Mouse (Mus musculus): ENCODE measurements around the gene Olfr1086. TPM values are rescaled to one million over a fixed set of nuclear protein-coding genes. Genes with fewer than 3 reads are reported as not detected.

Olfr1086 gene
- polyA plus RNA-seq (2015; fragmentation: Nextera tagmentation; extraction: Ambion mirVana): not detected in 2 replicates

DNA sequence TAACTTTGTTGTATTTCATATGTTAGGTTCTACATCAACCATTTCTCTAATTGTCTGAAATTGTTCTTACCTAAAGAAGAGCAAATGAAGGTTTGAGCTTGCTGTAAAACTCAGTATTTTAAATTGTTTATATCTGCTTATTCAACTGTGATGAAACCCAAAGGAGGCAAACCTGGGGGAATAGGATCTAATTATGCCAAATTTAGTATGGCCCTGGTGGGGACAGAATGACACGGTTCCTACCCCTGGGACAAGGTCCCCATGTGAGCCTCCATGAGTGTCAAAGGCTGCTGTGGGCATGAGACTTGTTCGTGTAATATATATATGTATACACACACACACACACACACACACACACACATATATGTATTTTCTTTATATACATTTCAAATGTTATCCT, at the start of gene Olfr1086:
Olfr1086 (minus strand) TSS at position 101 of the 400 bp plus-strand sequence.

DNA sequence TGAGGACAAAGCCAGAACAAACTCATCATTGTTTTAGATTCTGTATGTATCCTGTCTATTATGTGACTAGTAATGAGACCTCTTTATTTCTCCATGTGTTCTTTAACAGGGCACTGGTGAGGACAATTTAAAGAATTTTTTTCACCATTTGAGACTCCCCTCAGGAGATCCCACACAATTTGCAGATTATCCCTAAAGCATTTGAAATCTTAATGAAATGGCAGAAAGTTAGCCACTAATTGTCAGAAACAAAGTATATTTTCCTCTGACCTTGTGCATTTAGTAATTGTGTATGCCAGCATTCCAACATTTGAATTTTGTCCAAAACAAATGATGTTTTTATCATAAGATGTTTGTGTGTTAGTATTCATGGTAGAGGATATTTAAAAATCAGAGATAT, 18.4 kb upstream of the Olfr1086 start, which contains the start of gene Olfr1087:
Olfr1087 (minus strand) TSS at position 101 of the 400 bp plus-strand sequence.

DNA sequence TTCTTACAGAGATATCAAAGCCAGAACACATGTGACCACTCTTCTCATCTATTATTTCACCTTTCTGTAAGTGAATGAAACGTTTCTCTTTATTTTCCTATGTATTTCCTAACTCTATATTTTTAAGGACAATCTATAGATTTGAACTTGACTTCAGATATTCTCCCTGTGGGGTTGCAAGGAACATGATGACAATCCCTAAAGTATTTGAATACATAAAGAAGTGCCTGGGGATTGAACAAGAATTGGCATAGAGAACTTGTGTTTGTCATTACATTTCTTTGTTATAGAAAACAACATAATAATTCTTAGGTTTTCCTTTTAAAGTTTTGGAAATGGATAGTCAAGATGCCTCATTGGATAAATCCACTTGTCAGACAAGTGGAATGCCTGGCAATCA, 18.0 kb downstream of the Olfr1086 start, which contains the start of gene Olfr1085:
Olfr1085 (minus strand) TSS at position 101 of the 400 bp plus-strand sequence.

GRCm38 (mm10) chr2:86639625-86640024, 40.3 kb downstream of the Olfr1086 start, which contains the start of gene Olfr1084:
Gene Olfr1084 (minus strand): TSS chr2:86639725.

Other genes with a start within 250 kb of the Olfr1086 start
- gene Olfr1065, start 229.5 kb downstream of the Olfr1086 start, polyA plus RNA-seq (2015; fragmentation: Nextera tagmentation; extraction: Ambion mirVana): not detected in 2 replicates
- gene Olfr1066, start 223.8 kb downstream of the Olfr1086 start, polyA plus RNA-seq (2015; fragmentation: Nextera tagmentation; extraction: Ambion mirVana): not detected in 2 replicates
- not detected in 2 replicates for gene Olfr228, start 192.7 kb downstream of the Olfr1086 start, polyA plus RNA-seq (2015; fragmentation: Nextera tagmentation; extraction: Ambion mirVana)
- not detected in 2 replicates for gene Olfr1076, start 171.6 kb downstream of the Olfr1086 start, polyA plus RNA-seq (2015; fragmentation: Nextera tagmentation; extraction: Ambion mirVana)
- not detected in 2 replicates for gene Olfr1079, start 137.6 kb downstream of the Olfr1086 start, polyA plus RNA-seq (2015; fragmentation: Nextera tagmentation; extraction: Ambion mirVana)
- not detected in 2 replicates for gene Olfr1080, start 121.9 kb downstream of the Olfr1086 start, polyA plus RNA-seq (2015; fragmentation: Nextera tagmentation; extraction: Ambion mirVana)
- not detected in 2 replicates for gene Olfr1082, start 81.1 kb downstream of the Olfr1086 start, polyA plus RNA-seq (2015; fragmentation: Nextera tagmentation; extraction: Ambion mirVana)
- not detected in 2 replicates for gene Olfr1084, start 40.4 kb downstream of the Olfr1086 start, polyA plus RNA-seq (2015; fragmentation: Nextera tagmentation; extraction: Ambion mirVana)
- gene Olfr1085, start 18.1 kb downstream of the Olfr1086 start, polyA plus RNA-seq (2015; fragmentation: Nextera tagmentation; extraction: Ambion mirVana): not detected in 2 replicates
- gene Olfr1087, start 18.3 kb upstream of the Olfr1086 start, polyA plus RNA-seq (2015; fragmentation: Nextera tagmentation; extraction: Ambion mirVana): not detected in 2 replicates
- not detected in 2 replicates for gene Olfr1089, start 53.6 kb upstream of the Olfr1086 start, polyA plus RNA-seq (2015; fragmentation: Nextera tagmentation; extraction: Ambion mirVana)
- gene Olfr1090, start 78.9 kb upstream of the Olfr1086 start, polyA plus RNA-seq (2015; fragmentation: Nextera tagmentation; extraction: Ambion mirVana): not detected in 2 replicates
- gene Olfr1093, start 102.4 kb upstream of the Olfr1086 start, polyA plus RNA-seq (2015; fragmentation: Nextera tagmentation; extraction: Ambion mirVana): not detected in 2 replicates
- not detected in 2 replicates for gene Olfr141, start 129.9 kb upstream of the Olfr1086 start, polyA plus RNA-seq (2015; fragmentation: Nextera tagmentation; extraction: Ambion mirVana)
- gene Olfr1094, start 144.6 kb upstream of the Olfr1086 start, polyA plus RNA-seq (2015; fragmentation: Nextera tagmentation; extraction: Ambion mirVana): not detected in 2 replicates
- not detected in 2 replicates for gene Olfr1095, start 171.6 kb upstream of the Olfr1086 start, polyA plus RNA-seq (2015; fragmentation: Nextera tagmentation; extraction: Ambion mirVana)
- gene Gm13723, start 194.7 kb upstream of the Olfr1086 start, polyA plus RNA-seq (2015; fragmentation: Nextera tagmentation; extraction: Ambion mirVana): not detected in 2 replicates
- gene Olfr1097, start 212.1 kb upstream of the Olfr1086 start, polyA plus RNA-seq (2015; fragmentation: Nextera tagmentation; extraction: Ambion mirVana): not detected in 2 replicates
- gene Olfr1098, start 244.5 kb upstream of the Olfr1086 start, polyA plus RNA-seq (2015; fragmentation: Nextera tagmentation; extraction: Ambion mirVana): not detected in 2 replicates